Mouse (Mus musculus) heart, postnatal 0 days (tissue): ENCODE results near the gene Uaca. TPM values are rescaled to one million over a fixed set of nuclear protein-coding genes. Genes with fewer than 3 reads are reported as not detected.

ENCODE experiments used
- ATAC-seq: fragments of 200-750 bp; cut with Nextera tagmentation; 2 replicates; pipeline ENCODE4 v1.8.0; 2017; ENCODE audit warnings: low read depth, moderate number of reproducible peaks, moderate library complexity; ENCODE audit not compliant: insufficient read depth
- DNase-seq: peaks from one replicate; pipeline ENCODE4 v3.0.0-alpha.2; 2016; ENCODE audit warnings: low spot score
- H3K27ac ChIP-seq: fragments of 300-500 bp; sonication (generic); 2 replicates; pipeline ENCODE4 v1.5.1; 2014; ENCODE audit warnings: low read depth, mild to moderate bottlenecking
- H3K27me3 ChIP-seq: fragments of 300-500 bp; sonication (generic); 2 replicates; pipeline ENCODE4 v1.6.1; 2014; ENCODE audit warnings: low read length, mixed read lengths; ENCODE audit not compliant: control insufficient read depth, insufficient read depth
- H3K36me3 ChIP-seq: fragments of 300-500 bp; sonication (generic); replicated peaks from 2 replicates; pipeline ENCODE4 v1.6.1; 2014; ENCODE audit warnings: low read length, mixed read lengths; ENCODE audit not compliant: control insufficient read depth, insufficient read depth
- H3K4me1 ChIP-seq: fragments of 300-500 bp; sonication (generic); 2 replicates; pipeline ENCODE4 v1.6.1; 2014; ENCODE audit warnings: antibody characterized with exemption; ENCODE audit not compliant: control insufficient read depth, insufficient read depth
- H3K4me2 ChIP-seq: fragments of 300-500 bp; sonication (generic); 2 replicates; pipeline ENCODE4 v1.6.1; 2014; ENCODE audit warnings: low read depth, mild to moderate bottlenecking, low read length, moderate library complexity
- H3K4me3 ChIP-seq: fragments of 300-500 bp; sonication (generic); 2 replicates; pipeline ENCODE4 v1.5.1; 2014; ENCODE audit warnings: low read depth, low read length
- H3K9ac ChIP-seq: fragments of 300-500 bp; sonication (generic); replicated peaks from 2 replicates; pipeline ENCODE4 v1.6.1; 2014; ENCODE audit warnings: low read depth, low read length, mixed read lengths
- H3K9me3 ChIP-seq: fragments of 300-500 bp; sonication (generic); replicated peaks from 2 replicates; pipeline ENCODE4 v1.6.1; 2016; ENCODE audit warnings: low read length; ENCODE audit not compliant: control insufficient read depth
- CTCF ChIP-seq: IDR thresholded peaks from 2 replicates; pipeline ENCODE4 v1.5.1; 2016; ENCODE audit warnings: antibody characterized with exemption, control low read depth, low read depth
- EP300 ChIP-seq: IDR thresholded peaks from 2 replicates; pipeline ENCODE4 v1.6.1; 2016; ENCODE audit warnings: antibody characterized with exemption, low read depth
- WGBS: fragments of 180-500 bp; shearing (Covaris S2); extraction: QIAGEN DNeasy Blood & Tissue Kit; methylation state at CpG from one replicate; pipeline ENCODE4 v1.1.7; 2014; 5-methylcytosine and 5-hydroxymethylcytosine counted together
- polyA plus RNA-seq: library from polyadenylated mRNA; unstranded; fragments of >200 nt; fragmentation: Nextera tagmentation; extraction: Ambion mirVana; gene quantifications from 2 replicates; pipeline ENCODE4 v1.2.1, GENCODE M21; 2015
- total RNA-seq: library from RNA; depleted of rRNA; stranded (reverse); fragments of >200 nt; gene quantifications from 2 replicates; pipeline ENCODE4 v1.2.3, GENCODE M21; 2014; ENCODE audit warnings: low replicate concordance; rRNA removed

Uaca gene
- total and polyA plus RNA-seq, 2 experiments from 2014 or later = 5.5 to 18.6 TPM

DNA sequence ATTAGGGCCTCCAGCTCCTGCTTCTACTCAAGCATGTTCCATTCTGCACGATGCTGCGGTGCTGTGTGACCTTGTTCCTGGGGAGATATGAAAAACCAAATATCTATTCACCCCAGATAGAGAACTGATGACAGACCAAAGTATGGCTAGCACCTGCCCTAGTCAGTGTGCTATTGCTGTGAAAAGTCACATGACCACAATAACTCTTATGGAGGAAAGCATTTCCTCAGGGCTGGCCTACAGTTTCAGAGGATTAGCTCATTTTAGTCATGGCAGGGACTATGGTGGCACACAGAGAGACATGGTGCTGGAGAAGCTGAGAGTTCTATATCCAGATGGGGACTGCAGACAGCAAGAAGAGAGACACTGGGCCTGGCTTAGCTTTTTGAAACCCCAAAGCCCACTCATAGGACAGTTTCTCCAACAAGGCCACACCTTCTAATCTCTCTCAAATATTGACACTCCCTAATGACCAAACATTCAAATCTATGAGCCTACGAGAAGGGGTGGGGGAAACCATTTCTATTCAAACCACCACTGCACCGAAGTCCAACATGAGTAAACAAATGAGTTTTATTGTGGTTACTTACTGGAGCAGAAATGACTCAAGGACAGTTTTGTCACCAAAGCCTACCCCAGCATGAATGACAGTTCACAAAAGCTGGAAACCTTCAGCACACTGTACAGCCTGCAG, 135.1 kb downstream of the Uaca start:
- H3K27ac ChIP-seq = no peak overlapping the region
- no peak overlapping the region for H3K9ac ChIP-seq
- 0 out of 2 replicates have a peak, but pooled peaks cover 8% of the 10 kb centered on the region for H3K27me3 ChIP-seq
- H3K4me2 ChIP-seq = no peak overlapping the region
- DNase-seq (no peak), ATAC-seq (no peak)
- H3K36me3 ChIP-seq = no peaks in the 10 kb centered on the region
- H3K4me1 ChIP-seq = no peaks in the 10 kb centered on the region
- H3K4me3 ChIP-seq = no peak overlapping the region
- H3K9me3 ChIP-seq = no peaks in the 10 kb centered on the region
- 75% methylated on average over 4 of the region's 4 CpGs for WGBS
- no peak for TF ChIP-seq EP300
- TF ChIP-seq CTCF = no peak

Other genes with a start within 250 kb of the Uaca start
- 6.4 and 7.2 TPM in 2 replicates for gene Lrrc49, start 106.4 kb upstream of the Uaca start, total RNA-seq
- gene Lrrc49, start 106.4 kb upstream of the Uaca start, polyA plus RNA-seq = 4.9 and 5.0 TPM in 2 replicates
- gene Larp6, start 81.6 kb upstream of the Uaca start, total RNA-seq = 0.39 and 1.2 TPM in 2 replicates
- gene Larp6, start 81.6 kb upstream of the Uaca start, polyA plus RNA-seq = 0.41 and 0.43 TPM in 2 replicates